Mouse (Mus musculus) layer of hippocampus, adult 2 months (tissue): ENCODE data around the gene Traf6. TPM values are rescaled to one million over a fixed set of nuclear protein-coding genes. Genes with fewer than 3 reads are reported as not detected.
"Not testable (repeated sequence)": the region's sequence is repeated elsewhere in the genome, so short reads cannot be mapped to it uniquely, and the experiment has no call there.

Source experiments
- DNase-seq, 2 experiments: peaks; one replicate each; pipeline ENCODE4 v3.0.0; 2022; ENCODE audit warnings: low spot score in 2 of 2
- H3K27ac ChIP-seq: fragments of 200-600 bp; 2 replicates; pipeline ENCODE4 v1.8.1; 2022
- H3K4me3 ChIP-seq: fragments of 200-600 bp; 2 replicates; pipeline ENCODE4 v1.8.1; 2022; ENCODE audit warnings: mild to moderate bottlenecking
- CTCF ChIP-seq: fragments of 200-600 bp; conservative IDR thresholded peaks from 2 replicates; pipeline ENCODE4 v1.8.1; 2022; ENCODE audit warnings: antibody characterized with exemption, mild to moderate bottlenecking, moderate library complexity
- total RNA-seq, 2 experiments: library from RNA; stranded (reverse); gene quantifications; 2 replicates each; pipeline ENCODE4 v1.2.3; 2021

Gene Traf6
- total RNA-seq, 2 experiments from 2014 or later, result 14.1 to 16.8 TPM

DNA sequence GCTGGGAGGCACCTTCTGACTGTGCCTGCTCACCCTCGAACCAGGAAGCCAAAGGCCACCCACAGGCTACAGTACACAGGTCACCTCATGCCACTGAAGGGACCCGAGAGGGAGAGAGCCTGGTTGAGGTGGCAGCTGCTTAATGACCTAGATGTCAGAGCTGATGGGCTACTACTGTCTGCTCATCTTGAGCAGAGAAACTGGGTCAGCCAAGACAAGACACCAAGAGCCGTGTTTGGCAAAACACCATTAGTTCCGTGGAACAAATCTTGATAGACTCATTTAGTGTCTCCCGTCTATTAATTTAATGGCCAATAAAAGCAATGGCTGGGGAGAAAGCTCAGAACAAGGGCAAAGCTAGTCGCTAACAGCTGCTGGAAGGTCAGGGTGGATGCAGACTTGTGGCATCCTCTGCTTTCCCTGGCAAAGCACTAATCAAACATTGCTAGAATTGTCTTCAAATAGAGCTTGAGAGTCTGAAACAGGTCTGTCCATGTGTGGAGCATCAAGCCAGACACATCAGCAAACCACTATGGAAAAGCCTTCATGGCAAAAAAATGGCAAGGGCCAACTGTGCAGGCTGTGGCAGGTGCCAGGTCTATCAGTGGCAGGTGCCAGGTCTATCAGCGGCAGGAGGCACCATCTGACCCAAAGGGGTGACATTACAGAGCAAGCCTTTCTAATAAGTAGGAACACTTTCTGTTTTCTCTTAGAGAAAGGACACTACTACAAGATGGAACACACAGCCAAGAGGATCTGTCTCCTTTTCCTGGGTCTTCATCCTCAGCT is 64.0 kb downstream of the Traf6 start:
- Histone ChIP-seq H3K27ac (no peak overlapping the region), H3K4me3 (no peak overlapping the region)
- no peak for TF ChIP-seq CTCF
- no peak for DNase-seq

DNA sequence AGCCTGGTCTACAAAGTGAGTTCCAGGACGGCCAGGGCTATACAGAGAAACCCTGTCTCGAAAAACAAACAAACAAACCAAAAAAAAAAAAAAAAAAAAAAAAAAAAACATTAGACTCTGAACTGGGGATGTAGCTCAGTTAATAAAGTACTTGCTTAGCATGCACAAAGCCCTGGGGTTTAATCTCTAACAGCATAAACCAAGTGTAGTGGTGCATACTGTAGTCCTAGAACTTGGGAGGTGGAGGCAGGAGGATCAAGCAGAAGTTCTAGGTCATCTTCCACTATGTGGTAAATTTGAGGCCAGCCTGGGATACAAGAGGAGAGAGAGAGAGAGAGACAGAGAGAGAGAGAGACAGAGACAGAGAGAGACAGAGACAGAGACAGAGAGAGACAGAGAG is 67.4 kb downstream of the Traf6 start:
- H3K4me3 ChIP-seq, DNase-seq, H3K27ac ChIP-seq: not testable (repeated sequence)

DNA sequence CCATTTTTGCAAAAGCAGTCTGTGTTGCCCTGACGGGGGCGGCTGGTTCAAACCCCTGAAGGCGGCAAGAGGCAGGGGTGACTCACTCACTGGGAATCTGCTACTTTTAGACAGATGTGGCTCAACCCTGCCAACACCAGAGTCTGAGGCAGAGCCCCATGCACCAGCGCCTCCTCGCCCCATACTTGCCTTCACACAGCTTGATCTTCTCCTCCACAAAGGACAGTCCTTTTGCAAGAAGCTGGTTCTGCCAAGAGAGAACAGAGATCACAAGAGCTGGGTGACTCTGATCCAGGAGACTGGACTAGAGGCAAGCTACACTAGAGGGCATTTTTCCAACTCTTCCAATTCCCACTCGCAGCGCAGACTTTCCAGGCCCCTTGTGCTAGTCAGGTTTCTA is 68.3 kb downstream of the Traf6 start:
- H3K27ac ChIP-seq, result no peak overlapping the region
- no peak for DNase-seq
- no peak overlapping the region for H3K4me3 ChIP-seq
- no peak for TF ChIP-seq CTCF

Other genes starting within 250 kb of the Traf6 start
- gene Rag2, start 53.7 kb upstream of the Traf6 start, total RNA-seq, result not detected
- gene Rag1, start 28.9 kb upstream of the Traf6 start, total RNA-seq, result under 1 TPM; 0.15 to 0.25 TPM
- gene B230118H07Rik, start 28.9 kb upstream of the Traf6 start, total RNA-seq, result 10 to 100 TPM; 32.0 to 32.3 TPM
- gene Prr5l, start 204.6 kb downstream of the Traf6 start, total RNA-seq, result 1 to 10 TPM; 7.2 to 9.5 TPM
- 10 to 100 TPM; 32.8 to 39.3 TPM for gene Commd9, start 207.8 kb downstream of the Traf6 start, total RNA-seq